Mouse (Mus musculus) stomach, embryonic 15.5 days (tissue): Measurements from ENCODE around the gene Rad17. TPM values are rescaled to one million over a fixed set of nuclear protein-coding genes. Genes with fewer than 3 reads are reported as not detected.
A peak's percentile ranks its signal among the peaks of the same experiment; 100 is the strongest.

ENCODE experiments used
- ATAC-seq: fragments of 200-750 bp; cut with Nextera tagmentation; 2 replicates; pipeline ENCODE4 v1.8.0; 2017; ENCODE audit warnings: low read depth, moderate number of reproducible peaks, moderate TSS enrichment; ENCODE audit not compliant: insufficient read depth, low FRiP score
- H3K27ac ChIP-seq: fragments of 300-500 bp; sonication (generic); 2 replicates; pipeline ENCODE4 v1.5.1; 2015; ENCODE audit warnings: mild to moderate bottlenecking, inconsistent platforms
- H3K27me3 ChIP-seq: fragments of 300-500 bp; sonication (generic); replicated peaks from 2 replicates; pipeline ENCODE4 v1.6.1; 2015; ENCODE audit warnings: inconsistent platforms
- H3K36me3 ChIP-seq: fragments of 300-500 bp; sonication (generic); 2 replicates; pipeline ENCODE4 v1.6.1; 2015; ENCODE audit warnings: inconsistent platforms
- H3K4me1 ChIP-seq: fragments of 300-500 bp; sonication (generic); 2 replicates; pipeline ENCODE4 v1.6.1; 2015; ENCODE audit warnings: inconsistent platforms
- H3K4me2 ChIP-seq: fragments of 300-500 bp; sonication (generic); 2 replicates; pipeline ENCODE4 v1.6.1; 2015; ENCODE audit warnings: mild to moderate bottlenecking, inconsistent platforms
- H3K4me3 ChIP-seq: fragments of 300-500 bp; sonication (generic); replicated peaks from 2 replicates; pipeline ENCODE4 v1.5.1; 2015; ENCODE audit warnings: inconsistent platforms
- H3K9ac ChIP-seq: fragments of 300-500 bp; sonication (generic); 2 replicates; pipeline ENCODE4 v1.6.1; 2015; ENCODE audit warnings: inconsistent platforms
- H3K9me3 ChIP-seq: fragments of 300-500 bp; sonication (generic); 2 replicates; pipeline ENCODE4 v1.6.1; 2016; ENCODE audit warnings: inconsistent platforms
- WGBS: fragments of 180-500 bp; shearing (Covaris S2); methylation state at CpG from one replicate; pipeline ENCODE4 v1.1.7; 2015; 5-methylcytosine and 5-hydroxymethylcytosine counted together
- polyA plus RNA-seq: library from polyadenylated mRNA; unstranded; fragments of >200 nt; fragmentation: Nextera tagmentation; extraction: Ambion mirVana; gene quantifications from 2 replicates; pipeline ENCODE4 v1.2.1, GENCODE M21; 2015

Gene Rad17
- polyA plus RNA-seq = 17.9 and 19.0 TPM in 2 replicates

DNA sequence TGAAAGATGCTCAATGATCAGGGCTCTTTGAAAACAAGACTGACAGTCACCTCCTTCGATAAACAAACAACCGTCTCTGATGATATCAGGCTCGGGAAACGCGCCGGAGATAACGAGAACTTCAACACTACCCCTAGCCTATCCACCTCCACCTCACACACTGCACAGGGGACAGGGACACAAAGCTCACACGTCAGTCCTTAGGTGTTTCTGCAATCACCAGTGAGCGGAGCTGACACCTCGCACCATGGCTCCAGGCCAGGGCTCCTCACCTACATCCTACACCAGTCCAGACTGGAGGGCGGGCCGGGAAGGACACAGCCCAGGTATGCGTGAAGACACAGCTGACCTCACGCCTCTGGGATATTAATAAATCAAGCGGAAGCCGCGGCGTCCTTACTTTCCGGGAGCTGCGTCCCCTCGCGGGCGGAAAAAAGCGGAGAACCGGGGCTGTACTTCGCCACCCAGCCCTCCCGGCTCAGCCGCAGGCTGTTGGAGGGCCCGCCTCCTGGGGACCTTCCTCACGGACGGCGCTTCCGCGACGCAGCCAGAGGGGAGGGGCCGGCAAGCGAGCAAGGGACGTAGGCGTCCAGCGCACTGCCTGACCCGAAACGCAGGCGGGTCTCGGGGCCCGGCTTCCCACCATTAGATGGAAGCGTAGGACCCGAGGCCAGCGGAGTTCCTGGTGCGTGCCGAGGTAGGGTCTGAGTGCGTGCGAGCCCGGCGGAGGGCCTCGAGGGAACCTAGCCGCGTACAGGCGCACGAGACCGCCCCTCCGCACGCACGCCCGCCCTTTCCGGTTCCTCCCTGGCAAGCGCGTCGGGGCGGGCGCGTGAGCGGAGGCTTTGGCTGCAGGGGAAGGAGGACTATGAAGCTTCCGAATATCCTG is at the start of gene Rad17, which contains the start of gene Ak6:
TSS of gene Rad17 (minus strand) at position 502 of the 889 bp plus-strand sequence.
TSS of gene Ak6 (plus strand) at position 430 of the 889 bp plus-strand sequence.
- Histone ChIP-seq H3K4me3 (peak within 1 kb of the TSS; percentile 89), H3K4me2 (peak within 1 kb of the TSS; percentile 74), H3K27me3 (no peaks in the 10 kb centered on the region), H3K27ac (peak within 1 kb of the TSS; percentile 97), H3K36me3 (0 out of 2 replicates have a peak, but pooled peaks cover 3% of the 10 kb centered on the region), H3K4me1 (peaks cover 7% of the 10 kb centered on the region; the same call in 1 of the 2 replicates), H3K9me3 (no peaks in the 10 kb centered on the region), H3K9ac (peak within 1 kb of the TSS; percentile 86)
- under 1% methylated on average over 70 of the region's 73 CpGs for WGBS
- peak; percentile 98 for ATAC-seq

DNA sequence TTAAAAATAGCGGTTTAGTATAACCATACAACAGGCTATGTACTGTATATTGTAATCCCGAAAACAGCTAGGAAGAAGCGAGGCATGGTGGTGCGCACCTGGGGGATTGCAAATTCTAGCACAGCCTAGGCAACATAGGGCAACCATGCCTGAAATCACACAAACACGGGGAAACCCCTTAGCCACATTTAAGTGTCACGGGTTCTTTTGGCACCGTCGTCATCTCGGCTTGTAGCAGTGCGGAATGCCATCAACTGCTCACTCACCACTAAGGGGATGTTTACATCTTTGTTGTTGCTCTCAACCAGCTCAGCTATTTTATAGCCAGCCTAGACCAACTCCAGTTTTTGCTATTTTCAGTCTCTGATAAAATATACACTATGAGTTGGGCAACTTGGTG is 48.0 kb upstream of the Rad17 start:
- ATAC-seq = no peak
- no peak overlapping the region for H3K4me3 ChIP-seq
- peaks cover 41% of the 10 kb centered on the region for H3K36me3 ChIP-seq
- 95% methylated on average over 10 of the region's 10 CpGs for WGBS
- no peak overlapping the region for H3K9ac ChIP-seq
- no peak overlapping the region for H3K4me2 ChIP-seq
- H3K9me3 ChIP-seq = no peaks in the 10 kb centered on the region
- H3K27me3 ChIP-seq = no peaks in the 10 kb centered on the region
- H3K27ac ChIP-seq = no peak overlapping the region
- H3K4me1 ChIP-seq = no peaks in the 10 kb centered on the region

DNA sequence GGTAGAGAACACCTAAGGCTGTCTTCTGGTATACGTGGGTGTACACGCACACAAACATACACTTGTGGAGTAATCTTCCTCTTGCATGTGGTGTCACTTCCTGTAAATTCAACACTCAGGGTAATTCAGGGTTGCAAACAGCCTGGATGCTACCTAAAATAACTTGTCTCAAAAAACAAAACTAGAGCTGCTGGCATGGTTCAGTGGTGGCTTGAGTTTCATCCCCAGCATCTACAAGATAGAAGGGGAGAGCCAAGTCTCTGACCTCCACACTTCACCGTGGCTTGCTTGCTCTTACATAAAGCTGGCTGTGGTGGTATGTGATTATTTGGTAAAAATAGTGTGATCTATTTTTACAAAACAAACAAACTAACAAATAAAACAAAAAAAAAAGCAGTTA is 46.7 kb upstream of the Rad17 start:
- no peak for ATAC-seq
- Histone ChIP-seq H3K4me2 (no peak overlapping the region), H3K9me3 (no peaks in the 10 kb centered on the region), H3K36me3 (peaks cover 32% of the 10 kb centered on the region; the same call in 1 of the 2 replicates), H3K4me3 (no peak overlapping the region), H3K27ac (no peak overlapping the region), H3K27me3 (no peaks in the 10 kb centered on the region), H3K9ac (no peak overlapping the region), H3K4me1 (no peaks in the 10 kb centered on the region)
- 90% methylated on average over 3 of the region's 3 CpGs for WGBS

DNA sequence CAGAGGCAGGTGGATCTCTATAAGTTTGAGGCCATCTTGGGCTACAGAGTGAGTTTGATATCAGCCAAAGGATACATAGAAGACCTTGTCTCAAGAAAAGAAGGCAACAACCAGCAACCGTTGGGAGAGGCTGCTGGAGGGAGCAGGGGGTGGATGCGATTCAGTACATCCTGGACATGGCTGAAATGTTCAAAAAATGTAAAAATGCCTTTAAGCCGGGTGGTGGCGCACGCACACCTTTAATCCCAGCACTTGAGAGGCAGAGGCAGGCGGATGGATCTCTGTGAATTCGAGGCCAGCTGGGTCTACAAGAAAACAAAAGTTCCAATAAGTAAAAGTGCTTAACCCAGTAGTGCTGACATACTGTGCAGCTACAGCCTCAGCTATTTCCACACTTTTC is 36.7 kb upstream of the Rad17 start:
- ATAC-seq = no peak
- Histone ChIP-seq H3K27me3 (no peaks in the 10 kb centered on the region), H3K9me3 (no peaks in the 10 kb centered on the region), H3K4me2 (no peak overlapping the region), H3K9ac (no peak overlapping the region), H3K4me1 (no peaks in the 10 kb centered on the region), H3K36me3 (no peaks in the 10 kb centered on the region), H3K4me3 (no peak overlapping the region), H3K27ac (no peak overlapping the region)
- 65% methylated on average over 7 of the region's 7 CpGs for WGBS

DNA sequence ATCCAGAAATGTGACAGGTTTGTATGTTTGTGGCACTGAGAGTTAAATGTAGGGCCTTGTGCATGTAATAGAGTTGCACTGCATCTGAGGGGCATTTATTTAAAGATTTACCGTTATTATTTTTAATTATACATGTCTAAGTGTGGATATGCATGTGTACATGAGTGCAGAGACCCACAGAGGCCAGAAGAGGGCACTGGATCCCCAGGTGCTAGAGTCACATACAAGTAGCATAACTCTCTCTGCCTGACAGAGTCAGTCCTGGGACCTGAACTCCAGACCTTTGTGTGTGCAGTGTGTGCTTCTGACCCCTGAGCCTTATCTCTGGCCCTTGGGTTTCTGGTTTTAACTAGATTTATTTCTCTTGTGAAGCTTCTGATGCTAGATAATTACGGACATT is 33.5 kb upstream of the Rad17 start:
- Histone ChIP-seq H3K4me3 (no peak overlapping the region), H3K4me2 (no peak overlapping the region), H3K27ac (no peak overlapping the region), H3K27me3 (no peaks in the 10 kb centered on the region), H3K9me3 (no peaks in the 10 kb centered on the region), H3K4me1 (no peaks in the 10 kb centered on the region), H3K9ac (no peak overlapping the region), H3K36me3 (no peaks in the 10 kb centered on the region)
- no peak for ATAC-seq
- WGBS = 73% methylated on average over 2 of the region's 2 CpGs

DNA sequence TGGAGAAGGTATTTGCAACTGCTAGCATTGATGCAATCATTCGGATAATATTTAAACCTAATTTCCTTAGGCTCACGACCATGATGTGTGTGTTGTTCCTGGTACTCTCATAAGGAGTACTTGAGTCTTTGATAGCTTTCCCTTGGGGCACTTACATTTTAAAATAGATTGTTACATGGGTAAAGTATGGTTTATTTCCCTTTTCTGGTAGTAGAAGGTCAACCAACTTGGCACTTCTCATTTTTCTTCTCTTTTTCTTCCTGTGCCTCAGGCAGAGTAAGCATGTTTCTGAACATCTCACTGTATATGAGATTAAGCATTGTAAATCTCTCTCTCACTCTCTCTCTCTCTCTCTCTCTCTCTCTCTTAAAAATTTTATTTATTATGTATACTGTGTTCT is 32.0 kb upstream of the Rad17 start:
- no peaks in the 10 kb centered on the region for H3K36me3 ChIP-seq
- H3K4me3 ChIP-seq = no peak overlapping the region
- no peaks in the 10 kb centered on the region for H3K27me3 ChIP-seq
- H3K4me1 ChIP-seq = no peaks in the 10 kb centered on the region
- no peak overlapping the region for H3K4me2 ChIP-seq
- 73% methylated on average over 2 of the region's 2 CpGs for WGBS
- no peak overlapping the region for H3K27ac ChIP-seq
- H3K9me3 ChIP-seq = no peaks in the 10 kb centered on the region
- ATAC-seq = no peak
- no peak overlapping the region for H3K9ac ChIP-seq

DNA sequence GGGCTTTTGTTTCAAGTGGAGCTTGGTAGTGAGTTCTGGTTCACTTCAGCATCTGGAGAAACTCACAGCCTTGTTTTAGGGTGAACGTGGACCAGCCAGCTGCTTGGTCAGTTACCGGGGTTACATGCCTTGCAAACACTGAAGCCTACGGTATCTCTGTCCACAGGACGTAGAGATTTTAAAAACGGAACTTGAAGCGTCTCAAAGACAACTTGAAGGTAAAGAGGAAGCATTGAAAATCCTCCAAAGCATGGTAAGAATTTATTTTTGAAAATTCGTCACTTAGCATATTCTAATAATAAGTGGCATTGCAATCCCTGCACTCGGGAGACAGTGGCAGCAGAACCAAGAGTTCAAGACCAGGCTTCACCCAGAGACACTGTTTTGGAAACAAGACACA is 30.8 kb upstream of the Rad17 start:
- no peaks in the 10 kb centered on the region for H3K27me3 ChIP-seq
- no peaks in the 10 kb centered on the region for H3K36me3 ChIP-seq
- H3K4me3 ChIP-seq = no peak overlapping the region
- H3K9ac ChIP-seq = no peak overlapping the region
- H3K4me2 ChIP-seq = no peak overlapping the region
- H3K4me1 ChIP-seq = no peaks in the 10 kb centered on the region
- WGBS = 93% methylated on average over 8 of the region's 8 CpGs
- no peak overlapping the region for H3K27ac ChIP-seq
- no peak for ATAC-seq
- no peaks in the 10 kb centered on the region for H3K9me3 ChIP-seq

DNA sequence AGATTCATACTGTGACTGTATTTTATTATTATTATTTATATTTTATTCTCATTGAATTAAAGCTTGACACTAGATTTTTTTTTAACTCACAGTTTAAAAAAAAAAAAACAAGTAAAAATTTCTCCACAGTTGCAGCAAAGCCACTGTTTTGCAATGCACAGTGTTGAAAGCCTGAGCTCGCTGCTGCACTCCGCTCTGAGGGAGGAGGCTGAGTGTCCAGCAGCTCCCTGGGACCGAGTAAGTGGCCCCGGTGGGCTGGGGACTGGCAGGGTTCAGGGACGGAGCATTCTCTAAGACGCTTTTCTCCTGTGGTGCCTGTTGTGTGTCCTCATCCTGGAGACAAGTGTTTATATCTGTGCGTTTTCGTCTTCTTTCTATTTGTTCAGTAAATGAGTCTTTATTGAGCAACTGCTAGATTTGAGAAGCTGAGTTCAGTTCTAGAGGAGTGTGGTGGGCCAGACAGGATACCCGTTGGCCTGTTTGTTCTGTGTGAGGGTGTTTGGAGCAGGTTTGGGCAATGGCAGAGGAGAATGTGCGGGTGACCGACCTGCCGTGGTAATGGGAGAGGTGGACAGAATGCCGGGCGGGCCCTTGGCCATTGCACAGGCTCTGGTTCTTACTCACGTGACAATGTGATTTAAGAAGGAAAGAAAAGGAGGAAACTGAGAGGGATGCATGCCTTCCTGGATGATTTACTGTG is 25.2 kb upstream of the Rad17 start:
- Histone ChIP-seq H3K27ac (no peak overlapping the region), H3K9ac (no peak overlapping the region), H3K36me3 (no peaks in the 10 kb centered on the region), H3K9me3 (no peaks in the 10 kb centered on the region), H3K27me3 (no peaks in the 10 kb centered on the region), H3K4me2 (no peak overlapping the region), H3K4me3 (no peak overlapping the region), H3K4me1 (no peaks in the 10 kb centered on the region)
- 80% methylated on average over 15 of the region's 15 CpGs for WGBS
- no peak for ATAC-seq

DNA sequence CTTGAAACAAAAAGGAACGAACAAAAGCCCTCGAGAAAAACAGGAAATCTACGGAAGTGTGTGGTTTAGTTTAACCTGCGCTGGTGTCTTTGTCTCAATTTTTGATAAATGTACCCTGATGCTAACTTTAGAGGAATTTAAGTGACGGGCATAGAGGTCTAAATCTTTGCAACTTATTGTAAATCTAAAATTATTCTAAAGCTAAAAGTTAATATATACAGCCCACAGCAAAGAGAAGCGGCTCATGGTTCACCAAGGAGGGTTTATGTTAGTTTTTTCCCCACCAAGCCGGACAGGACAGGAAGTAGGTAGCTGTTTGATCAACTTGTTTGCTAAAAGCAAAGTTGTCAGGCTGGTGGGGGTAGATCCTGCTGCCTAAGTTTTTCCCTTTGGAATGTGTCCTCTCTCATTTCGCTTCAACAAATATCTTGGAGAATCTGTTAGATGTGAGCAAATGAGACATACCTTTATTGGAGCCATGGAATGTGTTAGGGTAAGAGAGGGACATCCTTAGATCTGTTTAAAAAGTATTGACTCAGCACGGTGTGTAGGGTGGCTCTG is 19.4 kb upstream of the Rad17 start:
- no peaks in the 10 kb centered on the region for H3K27me3 ChIP-seq
- H3K27ac ChIP-seq = peak overlapping the region; percentile 89
- peaks cover 8% of the 10 kb centered on the region; the same call in 1 of the 2 replicates for H3K36me3 ChIP-seq
- H3K4me2 ChIP-seq = peak overlapping the region; percentile 85
- H3K9ac ChIP-seq = no peak overlapping the region
- H3K4me1 ChIP-seq = no peaks in the 10 kb centered on the region
- no peak for ATAC-seq
- no peaks in the 10 kb centered on the region for H3K9me3 ChIP-seq
- 26% methylated on average over 9 of the region's 9 CpGs for WGBS
- H3K4me3 ChIP-seq = peak overlapping the region; percentile 63

DNA sequence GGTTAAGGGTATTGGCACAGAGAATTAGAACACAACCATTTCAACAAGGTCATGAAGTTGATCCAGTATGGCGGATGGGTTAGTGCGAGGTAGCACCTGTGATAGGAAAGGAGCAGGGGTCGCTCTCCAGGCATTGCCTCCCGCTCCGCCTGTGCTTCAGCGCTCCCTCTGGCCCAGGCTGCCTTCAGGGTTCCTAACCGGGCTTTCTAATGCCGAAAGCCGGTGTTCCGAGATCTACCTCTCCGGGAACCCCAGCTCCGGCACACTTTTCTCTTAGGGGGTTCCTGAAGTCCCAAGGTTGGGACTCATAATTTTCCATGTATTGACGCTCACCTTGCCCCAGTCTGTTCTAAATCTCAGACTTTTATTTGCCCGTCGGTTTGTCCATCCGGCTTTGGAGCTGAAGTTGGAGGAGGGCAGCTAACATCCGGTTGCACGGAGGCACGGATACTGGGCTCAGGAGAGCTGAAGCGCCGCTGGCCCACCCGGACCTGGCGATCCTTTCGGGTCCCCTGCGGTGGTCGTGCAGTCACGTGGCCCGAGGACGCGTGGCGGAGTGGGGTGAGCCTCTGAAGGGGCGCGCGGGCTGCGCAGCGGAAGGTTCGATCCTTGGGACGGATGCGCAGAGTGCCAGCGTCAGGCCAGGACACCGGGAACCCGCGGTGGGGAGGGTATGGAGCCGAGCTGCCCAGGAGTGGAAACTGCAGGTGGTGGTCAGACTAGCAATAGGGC is 18.6 kb upstream of the Rad17 start, which contains the start of gene Ccdc125:
TSS of gene Ccdc125 (plus strand) at position 427 of the 732 bp plus-strand sequence.
- H3K4me3 ChIP-seq = peak within 1 kb of the TSS; percentile 63
- peak within 1 kb of the TSS; percentile 89 for H3K27ac ChIP-seq
- H3K9me3 ChIP-seq = no peaks in the 10 kb centered on the region
- H3K4me2 ChIP-seq = peak within 1 kb of the TSS; percentile 85
- WGBS = under 1% methylated on average over 44 of the region's 44 CpGs
- peaks cover 8% of the 10 kb centered on the region; the same call in 1 of the 2 replicates for H3K36me3 ChIP-seq
- peak; percentile 76 for ATAC-seq
- H3K4me1 ChIP-seq = no peaks in the 10 kb centered on the region
- no peaks in the 10 kb centered on the region for H3K27me3 ChIP-seq
- H3K9ac ChIP-seq = peak within 1 kb of the TSS; percentile 58

DNA sequence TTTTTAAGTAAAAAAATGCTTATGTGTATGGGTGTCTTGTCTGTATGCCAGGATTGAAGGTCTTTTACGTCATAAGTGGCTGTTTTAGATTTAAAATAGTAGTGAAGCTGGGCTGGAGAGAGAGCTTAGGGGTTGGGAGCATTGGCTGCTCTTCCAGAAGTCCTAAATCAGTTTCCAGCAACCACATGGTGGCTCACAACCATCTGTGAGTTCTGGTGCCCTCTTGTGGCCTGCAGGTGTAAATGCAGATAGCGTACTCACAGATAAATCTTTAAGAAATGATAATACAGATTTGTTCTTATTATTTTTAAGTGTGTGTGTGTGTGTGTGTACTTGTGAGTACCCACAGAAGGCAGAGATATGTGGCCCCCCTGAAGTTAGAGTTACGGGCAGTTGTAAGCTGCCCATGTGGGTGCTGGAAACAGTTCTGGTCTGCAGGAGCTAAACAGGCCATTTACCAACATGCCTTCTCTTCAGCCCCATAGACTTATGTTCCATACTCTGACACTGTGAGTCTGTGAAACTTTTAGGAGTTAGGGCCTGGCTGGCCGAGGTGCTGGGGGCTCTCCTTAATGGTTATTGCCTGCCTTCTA is 9.1 kb upstream of the Rad17 start:
- Histone ChIP-seq H3K4me3 (no peak overlapping the region), H3K9ac (no peak overlapping the region), H3K4me1 (no peaks in the 10 kb centered on the region), H3K36me3 (peaks cover 8% of the 10 kb centered on the region; the same call in 1 of the 2 replicates), H3K27me3 (no peaks in the 10 kb centered on the region), H3K27ac (no peak overlapping the region), H3K9me3 (no peaks in the 10 kb centered on the region), H3K4me2 (no peak overlapping the region)
- WGBS = 46% methylated on average over 4 of the region's 4 CpGs
- ATAC-seq = no peak
